Mouse (Mus musculus): ENCODE results near the gene Exoc3l. TPM values are rescaled to one million over a fixed set of nuclear protein-coding genes. Genes with fewer than 3 reads are reported as not detected.
A peak's percentile ranks its signal among the peaks of the same experiment; 100 is the strongest.

Exoc3l gene
- polyA plus RNA-seq, 1 experiment from 2014 or later, result 11.8 TPM

MicroRNA genes within 50 kb of the gene (microRNA counts, 519-probe panel; counts per million panel counts)
- 2,275 counts per million, percentile 32 among the panel's probes with 10 or more counts for microRNA mmu-miR-328

Small RNA genes within 50 kb of the gene (microRNA-seq; reads per million reads assigned to microRNA genes)
- gene Gm27320, result not detected
- gene Mir328, result 346 reads per million, percentile 66 among the genes with 10 or more reads in this experiment

Other genes starting within 250 kb of the Exoc3l start
- not detected in 2 replicates for gene Ces3a, start 247.5 kb downstream of the Exoc3l start, polyA plus RNA-seq (2015; fragmentation: Nextera tagmentation; extraction: Ambion mirVana)
- not detected in 2 replicates for gene Ces3b, start 212.3 kb downstream of the Exoc3l start, polyA plus RNA-seq (2015; fragmentation: Nextera tagmentation; extraction: Ambion mirVana)
- gene Ces4a, start 164.3 kb downstream of the Exoc3l start, polyA plus RNA-seq (2015; fragmentation: Nextera tagmentation; extraction: Ambion mirVana), result 0.06 TPM in 1 of 2 replicates, not detected in the other
- gene Cbfb, start 125.4 kb downstream of the Exoc3l start, polyA plus RNA-seq (2015; fragmentation: Nextera tagmentation; extraction: Ambion mirVana), result 20.3 and 22.5 TPM in 2 replicates
- 37.1 and 37.6 TPM in 2 replicates for gene D230025D16Rik, start 71.0 kb downstream of the Exoc3l start, polyA plus RNA-seq (2015; fragmentation: Nextera tagmentation; extraction: Ambion mirVana)
- gene B3gnt9, start 40.9 kb downstream of the Exoc3l start, polyA plus RNA-seq (2015; fragmentation: Nextera tagmentation; extraction: Ambion mirVana), result 8.1 TPM in 2 replicates
- 13.5 and 13.6 TPM in 2 replicates for gene Tradd, start 31.5 kb downstream of the Exoc3l start, polyA plus RNA-seq (2015; fragmentation: Nextera tagmentation; extraction: Ambion mirVana)
- 0.99 and 1.3 TPM in 2 replicates for gene Fbxl8, start 31.5 kb downstream of the Exoc3l start, polyA plus RNA-seq (2015; fragmentation: Nextera tagmentation; extraction: Ambion mirVana)
- gene Hsf4, start 26.3 kb downstream of the Exoc3l start, polyA plus RNA-seq (2015; fragmentation: Nextera tagmentation; extraction: Ambion mirVana), result 0.25 and 0.42 TPM in 2 replicates
- 4.0 and 4.5 TPM in 2 replicates for gene Nol3, start 20.0 kb downstream of the Exoc3l start, polyA plus RNA-seq (2015; fragmentation: Nextera tagmentation; extraction: Ambion mirVana)
- 165 and 173 TPM in 2 replicates for gene 4931428F04Rik, start 6.2 kb downstream of the Exoc3l start, polyA plus RNA-seq (2015; fragmentation: Nextera tagmentation; extraction: Ambion mirVana)
- gene E2f4, start 1.6 kb upstream of the Exoc3l start, polyA plus RNA-seq (2015; fragmentation: Nextera tagmentation; extraction: Ambion mirVana), result 45.3 and 48.9 TPM in 2 replicates
- 1.1 and 1.3 TPM in 2 replicates for gene Elmo3, start 9.5 kb upstream of the Exoc3l start, polyA plus RNA-seq (2015; fragmentation: Nextera tagmentation; extraction: Ambion mirVana)
- 0.68 and 1.1 TPM in 2 replicates for gene Lrrc29, start 30.2 kb upstream of the Exoc3l start, polyA plus RNA-seq (2015; fragmentation: Nextera tagmentation; extraction: Ambion mirVana)
- gene Tmem208, start 30.3 kb upstream of the Exoc3l start, polyA plus RNA-seq (2015; fragmentation: Nextera tagmentation; extraction: Ambion mirVana), result 130 and 139 TPM in 2 replicates
- 0.88 and 1.2 TPM in 2 replicates for gene Fhod1, start 51.9 kb upstream of the Exoc3l start, polyA plus RNA-seq (2015; fragmentation: Nextera tagmentation; extraction: Ambion mirVana)
- gene Slc9a5, start 52.7 kb upstream of the Exoc3l start, polyA plus RNA-seq (2015; fragmentation: Nextera tagmentation; extraction: Ambion mirVana), result 12.0 and 12.2 TPM in 2 replicates
- gene Plekhg4, start 77.2 kb upstream of the Exoc3l start, polyA plus RNA-seq (2015; fragmentation: Nextera tagmentation; extraction: Ambion mirVana), result 2.1 and 2.4 TPM in 2 replicates
- gene Kctd19, start 117.4 kb upstream of the Exoc3l start, polyA plus RNA-seq (2015; fragmentation: Nextera tagmentation; extraction: Ambion mirVana), result not detected in 2 replicates
- gene Lrrc36, start 117.5 kb upstream of the Exoc3l start, polyA plus RNA-seq (2015; fragmentation: Nextera tagmentation; extraction: Ambion mirVana), result 0.97 and 1.3 TPM in 2 replicates
- gene Tppp3, start 175.4 kb upstream of the Exoc3l start, polyA plus RNA-seq (2015; fragmentation: Nextera tagmentation; extraction: Ambion mirVana), result 125 and 127 TPM in 2 replicates
- gene Zdhhc1, start 200.8 kb upstream of the Exoc3l start, polyA plus RNA-seq (2015; fragmentation: Nextera tagmentation; extraction: Ambion mirVana), result 36.5 and 39.9 TPM in 2 replicates
- 4.7 and 4.9 TPM in 2 replicates for gene Hsd11b2, start 222.7 kb upstream of the Exoc3l start, polyA plus RNA-seq (2015; fragmentation: Nextera tagmentation; extraction: Ambion mirVana)

Data from midbrain, embryonic 15.5 days (tissue).